Mouse (Mus musculus) kidney, postnatal 0 days (tissue): Measurements from ENCODE around the gene Palm2. TPM values are rescaled to one million over a fixed set of nuclear protein-coding genes. Genes with fewer than 3 reads are reported as not detected.

Experiments
- ATAC-seq: fragments of 200-750 bp; cut with Nextera tagmentation; replicated peaks from 2 replicates; pipeline ENCODE4 v1.8.0; 2017; ENCODE audit warnings: low read depth, moderate number of reproducible peaks, moderate TSS enrichment, moderate library complexity; ENCODE audit not compliant: low FRiP score
- DNase-seq: peaks from one replicate; pipeline ENCODE4 v3.0.0-alpha.2; 2016; ENCODE audit warnings: low spot score
- H3K27ac ChIP-seq: fragments of 300-500 bp; sonication (generic); 2 replicates; pipeline ENCODE4 v1.5.1; 2014; ENCODE audit warnings: mild to moderate bottlenecking
- H3K27me3 ChIP-seq: fragments of 300-500 bp; sonication (generic); 2 replicates; pipeline ENCODE4 v1.6.1; 2014; ENCODE audit warnings: low read length, mixed read lengths; ENCODE audit not compliant: insufficient read depth
- H3K36me3 ChIP-seq: fragments of 300-500 bp; sonication (generic); 2 replicates; pipeline ENCODE4 v1.6.1; 2014; ENCODE audit warnings: low read length, mixed read lengths; ENCODE audit not compliant: insufficient read depth
- H3K4me1 ChIP-seq: fragments of 300-500 bp; sonication (generic); replicated peaks from 2 replicates; pipeline ENCODE4 v1.6.1; 2014; ENCODE audit warnings: antibody characterized with exemption, low read length, mixed read lengths; ENCODE audit not compliant: insufficient read depth
- H3K4me2 ChIP-seq: fragments of 300-500 bp; sonication (generic); 2 replicates; pipeline ENCODE4 v1.6.1; 2014; ENCODE audit warnings: mild to moderate bottlenecking, low read length, moderate library complexity, mixed read lengths
- H3K4me3 ChIP-seq: fragments of 300-500 bp; sonication (generic); replicated peaks from 2 replicates; pipeline ENCODE4 v1.5.1; 2014; ENCODE audit warnings: low read depth, low read length
- H3K9ac ChIP-seq: fragments of 300-500 bp; sonication (generic); 2 replicates; pipeline ENCODE4 v1.6.1; 2014; ENCODE audit warnings: low read depth, low read length
- H3K9me3 ChIP-seq: fragments of 300-500 bp; sonication (generic); replicated peaks from 2 replicates; pipeline ENCODE4 v1.6.1; 2016; ENCODE audit warnings: low read length, inconsistent platforms, mixed read lengths
- CTCF ChIP-seq: IDR thresholded peaks from 2 replicates; pipeline ENCODE4 v1.5.1; 2016; ENCODE audit warnings: antibody characterized with exemption, low read depth, mild to moderate bottlenecking, moderate library complexity
- WGBS: fragments of 180-500 bp; shearing (Covaris S2); extraction: QIAGEN DNeasy Blood & Tissue Kit; methylation state at CpG from one replicate; pipeline ENCODE4 v1.1.7; 2014; 5-methylcytosine and 5-hydroxymethylcytosine counted together
- polyA plus RNA-seq: library from polyadenylated mRNA; unstranded; fragments of >200 nt; fragmentation: Nextera tagmentation; extraction: Ambion mirVana; gene quantifications from 2 replicates; pipeline ENCODE4 v1.2.1, GENCODE M21; 2015

The Palm2 gene
- polyA plus RNA-seq, 1 experiment from 2014 or later = 0.54 TPM

DNA sequence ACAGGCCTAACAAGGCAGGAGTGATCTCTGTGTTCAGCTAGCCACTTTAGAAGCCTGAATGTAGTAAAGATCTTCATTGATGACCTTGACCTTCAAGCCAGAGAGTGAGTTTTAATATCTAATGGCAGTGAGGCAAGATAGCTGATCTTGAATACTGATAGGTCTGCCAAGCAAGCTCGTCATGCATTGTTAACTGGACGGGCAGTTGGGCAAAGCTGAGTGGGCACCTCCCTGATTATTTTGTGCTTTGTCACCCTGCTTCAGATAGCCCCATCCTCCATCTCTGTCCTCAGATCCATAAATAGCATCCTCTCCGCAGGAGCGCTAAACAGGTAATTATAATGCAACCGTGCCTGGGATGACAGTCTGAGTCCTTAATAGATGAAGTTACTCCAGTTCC, 198.3 kb downstream of the Palm2 start:
- H3K36me3 ChIP-seq = no peaks in the 10 kb centered on the region
- H3K4me1 ChIP-seq = no peaks in the 10 kb centered on the region
- no peak overlapping the region for H3K9ac ChIP-seq
- no peak overlapping the region for H3K4me3 ChIP-seq
- no peak overlapping the region for H3K4me2 ChIP-seq
- DNase-seq (no peak), ATAC-seq (no peak)
- WGBS = 64% methylated on average over 5 of the region's 5 CpGs
- TF ChIP-seq CTCF = no peak
- no peak overlapping the region for H3K27ac ChIP-seq
- H3K27me3 ChIP-seq = no peaks in the 10 kb centered on the region
- no peaks in the 10 kb centered on the region for H3K9me3 ChIP-seq

GRCm38 (mm10) chr4:57633052-57633451, 199.0 kb downstream of the Palm2 start:
- Histone ChIP-seq H3K27ac (no peak overlapping the region), H3K9me3 (no peaks in the 10 kb centered on the region), H3K36me3 (no peaks in the 10 kb centered on the region), H3K9ac (no peak overlapping the region), H3K4me2 (no peak overlapping the region), H3K4me3 (no peak overlapping the region), H3K27me3 (no peaks in the 10 kb centered on the region), H3K4me1 (0 out of 2 replicates have a peak, but pooled peaks cover 1% of the 10 kb centered on the region)
- no peak for DNase-seq
- 90% methylated on average over 7 of the region's 7 CpGs for WGBS
- TF ChIP-seq CTCF = no peak
- ATAC-seq = no peak

DNA sequence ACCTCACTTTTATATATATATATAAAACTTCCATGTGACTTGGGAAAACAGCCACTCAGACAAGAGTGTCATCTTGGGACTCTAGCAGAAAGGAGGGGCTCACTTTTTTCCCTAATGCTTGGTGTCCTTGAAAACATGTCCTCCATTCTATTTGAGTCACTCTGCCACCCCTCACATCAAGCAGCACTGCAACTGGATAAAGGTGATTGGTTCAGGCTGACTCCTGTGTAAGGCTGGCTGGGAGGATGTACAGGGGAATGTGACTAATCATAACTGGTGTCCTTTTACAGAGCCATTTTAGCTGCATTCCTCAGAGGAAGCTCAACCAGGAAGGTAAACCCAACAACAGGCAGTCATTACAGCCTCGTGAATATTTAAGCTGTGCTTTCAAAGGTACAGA, 200.9 kb downstream of the Palm2 start:
- Histone ChIP-seq H3K27ac (no peak overlapping the region), H3K4me1 (0 out of 2 replicates have a peak, but pooled peaks cover 3% of the 10 kb centered on the region), H3K9me3 (no peaks in the 10 kb centered on the region), H3K4me3 (no peak overlapping the region), H3K4me2 (no peak overlapping the region), H3K9ac (no peak overlapping the region), H3K36me3 (no peaks in the 10 kb centered on the region), H3K27me3 (no peaks in the 10 kb centered on the region)
- DNase-seq = no peak
- no peak for TF ChIP-seq CTCF
- WGBS = 35% methylated on average over 1 of the region's 1 CpGs
- no peak for ATAC-seq

- WGBS = 65% methylated on average over 9 of the region's 9 CpGs
- Histone ChIP-seq H3K27ac (no peak overlapping the region), H3K4me3 (no peak overlapping the region), H3K9ac (no peak overlapping the region), H3K4me2 (no peak overlapping the region), H3K4me1 (0 out of 2 replicates have a peak, but pooled peaks cover 3% of the 10 kb centered on the region), H3K27me3 (no peaks in the 10 kb centered on the region), H3K36me3 (no peaks in the 10 kb centered on the region), H3K9me3 (no peaks in the 10 kb centered on the region)
- ATAC-seq (no peak), DNase-seq (no peak)
- TF ChIP-seq CTCF = no peak
Observed at GRCm38 (mm10) chr4:57636782-57637482, 202.9 kb downstream of the Palm2 start.

GRCm38 (mm10) chr4:57637636-57638386, 203.8 kb downstream of the Palm2 start:
- Histone ChIP-seq H3K9ac (no peak overlapping the region), H3K9me3 (no peaks in the 10 kb centered on the region)

GRCm38 (mm10) chr4:57638941-57639340, 204.9 kb downstream of the Palm2 start:
- Histone ChIP-seq H3K27me3 (no peaks in the 10 kb centered on the region), H3K9me3 (no peaks in the 10 kb centered on the region), H3K4me1 (0 out of 2 replicates have a peak, but pooled peaks cover 3% of the 10 kb centered on the region), H3K27ac (no peak overlapping the region), H3K4me2 (no peak overlapping the region), H3K4me3 (no peak overlapping the region), H3K36me3 (no peaks in the 10 kb centered on the region), H3K9ac (no peak overlapping the region)
- ATAC-seq = no peak
- no peak for DNase-seq
- no peak for TF ChIP-seq CTCF
- WGBS = 86% methylated on average over 9 of the region's 9 CpGs

More at GRCm38 (mm10) chr4:57637636-57638386, 203.8 kb downstream of the Palm2 start:
- H3K4me3 ChIP-seq = peak overlapping the region; percentile 20
- H3K4me1 ChIP-seq = 0 out of 2 replicates have a peak, but pooled peaks cover 3% of the 10 kb centered on the region
- WGBS = 26% methylated on average over 24 of the region's 24 CpGs
- no peak for TF ChIP-seq CTCF
- H3K4me2 ChIP-seq = peak overlapping the region; percentile 59
- DNase-seq = peak; percentile 34
- no peak for ATAC-seq
- no peaks in the 10 kb centered on the region for H3K27me3 ChIP-seq
- no peak overlapping the region for H3K27ac ChIP-seq
- H3K36me3 ChIP-seq = no peaks in the 10 kb centered on the region
